Mouse (Mus musculus) liver, adult 2 months (tissue): ENCODE measurements around the gene Men1.

Experiments used
- CTCF ChIP-seq: fragments of 200-500 bp; IDR thresholded peaks from 2 replicates; pipeline ENCODE4 v1.5.1; 2011; ENCODE audit warnings: low read depth, low read length, control low read depth
- POLR2A ChIP-seq: fragments of 200-500 bp; IDR thresholded peaks from 2 replicates; pipeline ENCODE4 v1.6.1; 2011; ENCODE audit warnings: low read length, control low read depth; ENCODE audit not compliant: insufficient read depth; ENCODE audit errors: extremely low read depth

- no peak for TF ChIP-seq CTCF
- TF ChIP-seq POLR2A, result no peak
Measured at GRCm38 (mm10) chr19:6338171-6338570, 3.4 kb downstream of the Men1 start.
